Mouse (Mus musculus) large intestine, adult 2 months (tissue): ENCODE data around the gene Wnk2. TPM values are rescaled to one million over a fixed set of nuclear protein-coding genes. Genes with fewer than 3 reads are reported as not detected.

ENCODE experiments used
- DNase-seq: peaks from one replicate; pipeline ENCODE4 v3.0.0-alpha.2; 2012; ENCODE audit warnings: low read depth, low spot score
- WGBS: fragments of 180-500 bp; shearing (Covaris S2); methylation state at CpG from one replicate; pipeline ENCODE4 v1.1.7; 2018; 5-methylcytosine and 5-hydroxymethylcytosine counted together
- polyA plus RNA-seq: library from polyadenylated mRNA; depleted of rRNA; stranded (reverse); fragments of >200 nt; gene quantifications from 2 replicates; pipeline ENCODE4 v1.2.3, GENCODE M21; 2012

Gene Wnk2
- polyA plus RNA-seq, 1 experiment: 12.6 TPM

DNA sequence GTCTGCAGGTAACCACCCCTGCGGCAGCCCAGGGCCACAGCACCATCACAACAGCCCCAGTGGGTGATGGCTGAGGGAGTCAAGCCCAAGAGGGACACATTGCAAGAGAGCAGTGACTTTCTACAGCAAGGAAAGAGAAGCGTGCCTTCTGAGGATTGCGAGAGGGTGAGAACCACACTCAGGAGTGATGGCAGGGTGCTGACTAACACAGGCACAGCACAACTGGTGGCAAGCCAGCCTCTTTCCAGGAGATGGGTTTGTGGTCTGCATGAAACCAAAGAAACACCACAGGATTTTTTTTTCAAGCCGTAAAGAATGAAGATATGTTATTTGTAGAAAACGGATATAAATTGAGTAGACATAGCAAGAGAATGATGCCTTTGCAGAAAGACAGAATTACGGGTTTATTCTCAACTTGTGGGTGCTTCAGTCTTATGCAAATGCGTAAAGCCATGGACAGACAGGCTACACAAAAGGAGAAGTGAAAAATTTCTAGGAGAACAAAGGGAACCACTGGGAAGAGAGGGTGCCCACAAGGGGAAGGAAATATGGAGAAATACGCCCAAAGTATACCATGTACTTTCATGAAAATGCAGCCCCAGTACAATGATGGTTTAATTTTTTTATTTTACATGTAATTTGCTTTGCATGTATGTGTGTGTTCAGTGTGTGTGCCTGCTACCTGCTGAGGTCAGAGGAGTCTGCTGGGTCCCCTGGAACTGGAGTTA, 39.5 kb downstream of the Wnk2 start:
- DNase-seq: no peak
- 90% methylated on average over 8 of the region's 8 CpGs for WGBS

DNA sequence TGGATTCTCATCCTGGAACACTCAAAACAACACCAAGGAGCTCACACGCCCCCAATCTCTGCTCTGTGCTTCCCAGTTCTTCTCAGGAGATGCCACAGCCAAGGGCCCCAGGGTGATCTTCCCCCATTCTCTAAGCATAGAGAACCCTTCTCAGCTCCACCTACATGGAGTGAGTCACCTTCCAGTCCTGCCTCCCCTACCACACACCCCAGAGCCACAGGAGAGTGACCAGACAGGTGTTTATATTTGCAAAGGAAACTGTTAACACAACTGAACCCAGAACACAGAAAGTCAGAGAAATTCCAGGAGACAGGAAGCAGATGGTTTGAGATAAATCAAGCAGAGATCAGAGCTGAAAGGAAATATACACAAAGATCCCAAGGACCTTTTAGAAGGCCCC, 43.9 kb downstream of the Wnk2 start:
- DNase-seq: no peak
- 70% methylated on average over 1 of the region's 1 CpGs for WGBS

- 82% methylated on average over 7 of the region's 7 CpGs for WGBS
- DNase-seq: no peak
Observed at GRCm38 (mm10) chr13:49103235-49103634, 44.6 kb downstream of the Wnk2 start.

GRCm38 (mm10) chr13:49100417-49100816, 47.4 kb downstream of the Wnk2 start:
- 56% methylated on average over 1 of the region's 1 CpGs for WGBS
- DNase-seq: no peak

DNA sequence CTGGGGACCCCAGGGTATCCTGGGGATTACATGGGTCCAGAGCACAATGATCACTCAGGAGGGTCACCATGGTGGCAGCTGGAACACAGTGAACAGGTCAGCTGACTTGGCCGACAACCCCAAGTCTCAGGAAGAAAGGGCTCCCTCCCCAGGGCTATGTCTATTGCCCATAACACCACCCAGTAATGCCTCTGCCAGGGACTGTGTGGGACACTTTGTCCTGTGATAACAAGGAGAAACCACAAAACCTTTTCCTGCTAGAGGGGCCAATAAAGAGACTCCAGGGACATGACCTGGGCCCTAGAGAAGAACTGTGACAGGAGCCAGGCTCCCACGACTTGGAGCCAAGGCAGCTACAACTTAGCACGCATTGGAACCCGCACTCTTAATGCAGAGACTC, 51.0 kb downstream of the Wnk2 start:
- DNase-seq: no peak
- 85% methylated on average over 4 of the region's 4 CpGs for WGBS

- DNase-seq: no peak
- 76% methylated on average over 6 of the region's 6 CpGs for WGBS
Observed at GRCm38 (mm10) chr13:49094667-49095066, 53.1 kb downstream of the Wnk2 start.

DNA sequence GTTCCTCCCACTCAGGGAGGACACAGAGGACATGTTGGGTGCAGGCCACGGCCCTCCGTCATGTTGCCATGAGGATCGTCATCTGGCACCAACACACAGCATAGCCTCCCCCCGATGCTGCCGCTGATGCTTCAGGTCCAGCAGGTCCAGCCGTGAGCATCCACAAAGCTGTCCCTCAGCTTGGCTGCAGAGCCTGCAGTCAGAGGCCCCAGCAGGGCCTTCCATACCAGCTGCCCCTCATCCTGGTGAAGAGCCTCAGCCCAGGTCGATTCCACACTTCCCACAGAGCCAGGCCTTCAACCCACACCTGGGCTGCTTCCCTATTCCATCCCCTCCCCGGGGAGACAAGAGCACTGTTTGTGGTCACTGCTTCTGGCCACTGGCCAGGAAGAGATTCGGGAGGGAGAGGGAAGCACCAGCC, 54.3 kb downstream of the Wnk2 start:
- 55% methylated on average over 9 of the region's 9 CpGs for WGBS
- DNase-seq: no peak

DNA sequence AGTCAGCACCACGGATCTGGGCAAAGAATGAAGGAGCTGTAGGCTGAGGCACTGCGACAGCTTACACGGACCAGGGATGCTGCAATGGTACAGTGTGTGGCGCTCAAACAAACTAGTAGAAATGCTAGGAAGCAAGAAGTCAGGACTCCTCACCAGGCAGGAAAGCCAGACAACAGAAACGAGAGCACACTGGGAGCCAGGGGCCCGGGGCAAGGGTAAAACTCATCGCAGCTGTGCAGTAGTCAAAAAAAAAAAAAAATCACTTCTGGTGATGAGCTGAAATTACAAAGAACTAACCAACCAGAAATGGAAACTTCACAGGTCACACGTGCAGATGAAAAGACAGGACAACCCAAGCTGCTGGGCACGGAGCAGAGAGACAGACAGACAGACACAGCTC, 55.2 kb downstream of the Wnk2 start:
- WGBS: 84% methylated on average over 9 of the region's 9 CpGs
- no peak for DNase-seq

DNA sequence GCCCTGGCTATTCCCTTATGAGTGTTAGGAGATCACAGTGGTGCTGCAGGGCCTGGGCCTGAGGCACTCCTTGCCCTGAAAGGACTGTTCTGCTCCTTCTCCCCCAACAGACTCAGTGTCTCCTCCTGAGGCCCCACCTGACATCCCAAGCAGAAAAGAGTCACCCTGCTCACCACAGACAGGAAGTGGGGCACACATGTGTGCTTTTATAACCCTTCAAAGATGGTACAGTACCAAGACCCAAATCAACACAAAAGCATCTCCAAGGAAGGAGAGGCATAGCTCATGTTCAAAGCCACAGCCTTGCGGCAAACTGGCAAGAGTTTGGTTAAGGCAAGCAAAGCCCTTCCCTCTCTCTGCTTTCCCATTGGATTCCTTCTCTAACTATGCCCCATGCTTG, 57.6 kb downstream of the Wnk2 start:
- WGBS: 96% methylated on average over 1 of the region's 1 CpGs
- no peak for DNase-seq

DNA sequence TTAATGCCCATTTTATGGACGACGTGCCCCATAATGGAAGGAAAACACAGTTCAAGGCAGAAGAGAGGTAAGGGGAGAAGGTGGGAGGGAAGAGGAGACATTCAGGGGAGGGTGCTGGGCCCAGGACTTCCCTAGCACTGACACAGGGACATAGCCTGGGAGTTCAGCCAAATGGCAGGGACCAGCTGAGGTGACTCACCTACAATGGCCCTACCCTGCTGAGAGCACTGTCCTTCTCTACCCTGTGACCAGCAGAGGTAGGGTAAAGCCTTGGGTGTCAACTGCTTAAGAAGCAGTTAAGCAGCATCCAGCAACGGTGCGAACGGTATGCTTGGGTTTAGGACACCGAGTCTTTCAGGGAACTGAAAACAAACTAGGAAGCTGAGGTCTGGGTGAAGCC, 58.9 kb downstream of the Wnk2 start:
- no peak for DNase-seq
- 87% methylated on average over 6 of the region's 6 CpGs for WGBS

DNA sequence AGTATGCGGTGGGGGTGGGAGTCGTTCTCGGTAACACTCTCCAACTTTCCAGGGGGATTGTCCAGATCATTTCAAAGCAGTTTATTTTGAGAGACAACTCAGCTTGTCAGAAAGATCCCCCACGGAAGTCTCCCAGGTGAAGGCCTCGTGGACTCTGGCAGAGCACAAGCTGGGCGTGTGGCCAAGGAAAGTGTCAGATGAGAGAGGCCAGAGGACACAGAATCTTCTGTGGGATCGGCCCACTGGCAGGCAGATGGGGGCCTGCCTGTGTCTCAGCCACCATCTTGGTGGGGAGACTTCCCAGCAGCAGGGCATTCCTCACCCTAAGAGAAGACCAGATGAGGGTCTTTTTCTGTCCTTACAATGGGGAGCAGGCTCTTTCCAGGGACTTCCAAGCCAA, 60.4 kb downstream of the Wnk2 start:
- DNase-seq: no peak
- 57% methylated on average over 7 of the region's 7 CpGs for WGBS

- no peak for DNase-seq
- WGBS: 82% methylated on average over 4 of the region's 4 CpGs
Observed at GRCm38 (mm10) chr13:49086431-49086830, 61.4 kb downstream of the Wnk2 start.

DNA sequence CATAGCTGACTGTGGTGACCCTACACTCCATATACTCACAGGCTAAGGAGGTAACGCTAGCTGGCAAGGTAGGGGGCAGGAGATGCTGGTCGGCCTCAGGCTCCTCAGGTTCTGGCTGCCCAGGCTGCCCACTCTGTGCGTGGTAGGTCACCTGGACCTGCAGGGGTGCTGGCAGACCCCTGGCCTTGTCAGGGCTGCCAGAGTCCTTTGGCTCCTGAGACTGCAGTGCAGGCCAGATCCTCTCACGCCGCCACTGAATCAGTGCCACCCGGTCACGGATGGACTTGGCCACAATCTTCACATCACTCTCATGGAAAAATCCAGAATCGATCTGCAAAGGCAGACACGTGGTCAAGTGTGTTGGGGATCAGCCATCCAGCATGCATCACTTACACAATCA, 62.6 kb downstream of the Wnk2 start:
- no peak for DNase-seq
- 92% methylated on average over 9 of the region's 9 CpGs for WGBS

GRCm38 (mm10) chr13:49084781-49085180, 63.0 kb downstream of the Wnk2 start:
- 92% methylated on average over 4 of the region's 4 CpGs for WGBS
- DNase-seq: no peak

- WGBS: 92% methylated on average over 9 of the region's 9 CpGs
- DNase-seq: no peak
Observed at GRCm38 (mm10) chr13:49083941-49084340, 63.9 kb downstream of the Wnk2 start.

- WGBS: 88% methylated on average over 14 of the region's 14 CpGs
- no peak for DNase-seq
Observed at GRCm38 (mm10) chr13:49082151-49082879, 65.5 kb downstream of the Wnk2 start.

- WGBS: 85% methylated on average over 11 of the region's 11 CpGs
- DNase-seq: no peak
Observed at GRCm38 (mm10) chr13:49076196-49076595, 71.6 kb downstream of the Wnk2 start.

DNA sequence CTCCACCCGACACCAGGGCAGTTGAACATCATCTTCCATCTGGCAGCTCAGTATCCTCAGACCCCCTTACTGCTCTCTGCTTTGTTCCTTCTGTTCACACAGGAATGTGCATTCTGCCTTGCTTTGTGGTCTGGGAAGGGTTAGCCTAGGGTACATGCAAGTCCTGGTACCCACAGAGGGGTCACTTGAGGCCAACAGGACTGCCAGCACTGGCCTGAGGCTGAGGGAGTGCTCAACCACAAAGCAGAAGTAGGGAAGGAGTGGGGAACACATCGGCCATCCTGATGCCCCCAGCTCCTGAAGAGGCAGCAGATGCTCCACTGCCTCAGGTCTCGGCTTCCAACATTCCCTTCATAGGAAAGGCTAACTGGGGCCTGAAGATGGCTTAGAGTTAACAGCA, 72.4 kb downstream of the Wnk2 start:
- 87% methylated on average over 3 of the region's 3 CpGs for WGBS
- no peak for DNase-seq

GRCm38 (mm10) chr13:49073295-49073694, 74.5 kb downstream of the Wnk2 start:
- 78% methylated on average over 6 of the region's 6 CpGs for WGBS
- DNase-seq: no peak

DNA sequence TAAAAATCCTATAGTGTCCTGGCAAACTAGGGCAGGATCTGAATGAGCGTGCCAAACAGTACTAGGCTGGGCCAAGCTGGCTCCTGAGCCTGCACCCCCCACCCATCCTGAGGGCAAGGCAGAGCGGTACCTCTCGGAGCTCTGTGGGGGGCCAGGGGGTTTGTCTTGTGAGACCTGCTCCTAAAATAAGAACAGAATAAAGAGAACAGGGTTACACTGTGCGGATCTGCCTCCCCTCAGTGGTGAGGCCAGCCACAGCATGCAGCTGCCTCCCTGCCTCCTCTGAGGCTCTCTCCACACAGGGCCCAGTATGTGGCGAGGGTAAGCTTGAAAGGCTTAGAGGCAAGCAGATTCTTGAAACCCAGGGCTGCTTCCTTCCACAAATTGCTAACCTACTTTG, 76.0 kb downstream of the Wnk2 start:
- WGBS: 95% methylated on average over 5 of the region's 5 CpGs
- DNase-seq: no peak

- 59% methylated on average over 6 of the region's 6 CpGs for WGBS
- no peak for DNase-seq
Observed at GRCm38 (mm10) chr13:49069979-49070378, 77.8 kb downstream of the Wnk2 start.
